Mouse (Mus musculus): ENCODE data around the gene Hikeshi. TPM values are rescaled to one million over a fixed set of nuclear protein-coding genes. Genes with fewer than 3 reads are reported as not detected.

Hikeshi gene
- total and polyA plus RNA-seq, 3 experiments = 61.9 to 79.3 (median 78.1) TPM

- intact Hi-C loops (cut with DNase I) = loop anchor here (2.0 kb wide), 1 partner anchor 39 kb away; the partner anchor contains the start of gene Hikeshi
- TF ChIP-seq POLR2A (IDR thresholded peaks at IDR 0.05; ENCODE audit: insufficient read depth, low read depth, low read length) (no peak), CTCF (IDR thresholded peaks at IDR 0.05) (no peak), EP300 (IDR thresholded peaks at IDR 0.05; ENCODE audit: insufficient read depth, low read depth, low read length) (no peak)
- Histone ChIP-seq H3K27ac (peak overlapping the region; percentile 98), H3K27me3 (ENCODE audit: control insufficient read depth, insufficient read depth, low read length) (no peaks in the 10 kb centered on the region), H3K4me3 (peak overlapping the region; percentile 62), H3K9ac (ENCODE audit: low read depth, low read length) (peak overlapping the region; percentile 89), H3K79me2 (replicated peaks; ENCODE audit: control insufficient read depth, insufficient read depth, low read length) (peaks cover 1% of the 10 kb centered on the region; the same call in 1 of the 2 replicates), H3K36me3 (ENCODE audit: control insufficient read depth, insufficient read depth, low read length) (peaks cover 18% of the 10 kb centered on the region), H3K4me1 (ENCODE audit: control insufficient read depth, insufficient read depth, low read length) (peaks cover 5% of the 10 kb centered on the region)
- DNase-seq = no peak
- WGBS = under 1% methylated on average over 31 of the region's 31 CpGs
Measured at GRCm38 (mm10) chr7:89980133-89980484, 39.1 kb upstream of the Hikeshi start.

DNA sequence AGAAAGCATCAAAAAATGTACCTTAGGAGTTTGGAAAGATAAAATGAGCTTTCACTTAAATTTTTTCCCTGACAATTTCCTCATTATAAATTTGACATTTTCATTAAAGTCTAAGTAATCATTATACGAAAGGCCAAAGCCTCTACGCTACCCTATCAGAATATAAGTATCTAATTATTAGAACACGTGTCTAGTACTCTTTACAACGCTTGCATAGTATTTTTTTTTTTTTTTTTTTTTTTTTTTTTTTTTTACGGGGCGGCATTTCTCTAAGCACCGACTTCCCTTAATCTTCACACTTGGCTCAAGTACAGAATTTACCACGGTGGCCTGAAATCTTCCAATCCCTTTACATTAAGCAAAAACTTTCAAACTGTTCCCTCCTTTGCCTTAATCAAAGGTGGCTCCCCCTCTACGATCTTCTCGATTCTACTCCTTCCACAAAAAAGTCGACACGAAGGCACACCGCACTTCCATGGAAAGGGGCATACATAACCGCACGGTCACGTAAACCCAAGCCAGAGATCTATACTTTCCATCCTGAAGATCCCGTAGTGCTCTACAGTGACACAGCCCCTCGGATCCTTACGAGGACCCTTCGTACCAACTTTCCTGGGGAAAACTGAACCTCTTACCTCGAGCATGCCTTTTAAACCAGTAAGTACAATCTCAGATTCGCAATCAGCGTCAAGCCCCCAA is 38.6 kb upstream of the Hikeshi start:
- intact Hi-C loops (cut with DNase I) = loop anchor here (2.0 kb wide), 1 partner anchor 39 kb away; the partner anchor contains the start of gene Hikeshi

GRCm38 (mm10) chr7:89976796-89977195 is 35.8 kb upstream of the Hikeshi start:
- WGBS = 92% methylated on average over 7 of the region's 7 CpGs
- Histone ChIP-seq H3K9ac (ENCODE audit: low read depth, low read length) (no peak overlapping the region), H3K36me3 (ENCODE audit: control insufficient read depth, insufficient read depth, low read length) (peaks cover 18% of the 10 kb centered on the region), H3K4me1 (ENCODE audit: control insufficient read depth, insufficient read depth, low read length) (peaks cover 5% of the 10 kb centered on the region), H3K27ac (no peak overlapping the region), H3K4me3 (no peak overlapping the region), H3K79me2 (replicated peaks; ENCODE audit: control insufficient read depth, insufficient read depth, low read length) (peaks cover 4% of the 10 kb centered on the region), H3K27me3 (ENCODE audit: control insufficient read depth, insufficient read depth, low read length) (no peaks in the 10 kb centered on the region)
- TF ChIP-seq EP300 (IDR thresholded peaks at IDR 0.05; ENCODE audit: insufficient read depth, low read depth, low read length) (no peak), POLR2A (IDR thresholded peaks at IDR 0.05; ENCODE audit: insufficient read depth, low read depth, low read length) (no peak), CTCF (IDR thresholded peaks at IDR 0.05) (no peak)
- DNase-seq = no peak
- intact Hi-C loops (cut with DNase I) = no loop called here

More for the DNA sequence above, 38.6 kb upstream of the Hikeshi start:
- Histone ChIP-seq H3K36me3 (ENCODE audit: control insufficient read depth, insufficient read depth, low read length) (peaks cover 18% of the 10 kb centered on the region), H3K27ac (peak overlapping the region; percentile 98), H3K4me1 (ENCODE audit: control insufficient read depth, insufficient read depth, low read length) (peaks cover 5% of the 10 kb centered on the region), H3K9ac (ENCODE audit: low read depth, low read length) (peak overlapping the region; percentile 89), H3K27me3 (ENCODE audit: control insufficient read depth, insufficient read depth, low read length) (no peaks in the 10 kb centered on the region), H3K4me3 (peak overlapping the region; percentile 62), H3K79me2 (replicated peaks; ENCODE audit: control insufficient read depth, insufficient read depth, low read length) (peaks cover 1% of the 10 kb centered on the region; the same call in 1 of the 2 replicates)
- no peak for DNase-seq
- 2% methylated on average over 23 of the region's 23 CpGs for WGBS
- TF ChIP-seq POLR2A (IDR thresholded peaks at IDR 0.05; ENCODE audit: insufficient read depth, low read depth, low read length) = no peak

GRCm38 (mm10) chr7:89975571-89975970 is 34.6 kb upstream of the Hikeshi start:
- intact Hi-C loops (cut with DNase I) = no loop called here
- Histone ChIP-seq H3K27ac (no peak overlapping the region), H3K79me2 (replicated peaks; ENCODE audit: control insufficient read depth, insufficient read depth, low read length) (peaks cover 4% of the 10 kb centered on the region), H3K9ac (ENCODE audit: low read depth, low read length) (no peak overlapping the region), H3K4me3 (no peak overlapping the region), H3K36me3 (ENCODE audit: control insufficient read depth, insufficient read depth, low read length) (peaks cover 18% of the 10 kb centered on the region), H3K27me3 (ENCODE audit: control insufficient read depth, insufficient read depth, low read length) (no peaks in the 10 kb centered on the region), H3K4me1 (ENCODE audit: control insufficient read depth, insufficient read depth, low read length) (peaks cover 4% of the 10 kb centered on the region; the same call in 1 of the 2 replicates)
- TF ChIP-seq CTCF (IDR thresholded peaks at IDR 0.05) (no peak), POLR2A (IDR thresholded peaks at IDR 0.05; ENCODE audit: insufficient read depth, low read depth, low read length) (no peak), EP300 (IDR thresholded peaks at IDR 0.05; ENCODE audit: insufficient read depth, low read depth, low read length) (no peak)
- DNase-seq = no peak
- 84% methylated on average over 1 of the region's 1 CpGs for WGBS

- intact Hi-C loops (cut with DNase I) = no loop called here
- Histone ChIP-seq H3K9ac (ENCODE audit: low read depth, low read length) (no peak overlapping the region), H3K27me3 (ENCODE audit: control insufficient read depth, insufficient read depth, low read length) (no peaks in the 10 kb centered on the region), H3K4me1 (ENCODE audit: control insufficient read depth, insufficient read depth, low read length) (no peaks in the 10 kb centered on the region), H3K36me3 (ENCODE audit: control insufficient read depth, insufficient read depth, low read length) (peaks cover 2% of the 10 kb centered on the region; the same call in 1 of the 2 replicates), H3K27ac (no peak overlapping the region), H3K4me3 (no peak overlapping the region), H3K79me2 (replicated peaks; ENCODE audit: control insufficient read depth, insufficient read depth, low read length) (no peaks in the 10 kb centered on the region; the same call in 1 of the 2 replicates)
- no peak for DNase-seq
- TF ChIP-seq POLR2A (IDR thresholded peaks at IDR 0.05; ENCODE audit: insufficient read depth, low read depth, low read length) (no peak), EP300 (IDR thresholded peaks at IDR 0.05; ENCODE audit: insufficient read depth, low read depth, low read length) (no peak), CTCF (IDR thresholded peaks at IDR 0.05) (no peak)
- WGBS = 82% methylated on average over 2 of the region's 2 CpGs
Measured at GRCm38 (mm10) chr7:89967235-89967634, 26.2 kb upstream of the Hikeshi start.

DNA sequence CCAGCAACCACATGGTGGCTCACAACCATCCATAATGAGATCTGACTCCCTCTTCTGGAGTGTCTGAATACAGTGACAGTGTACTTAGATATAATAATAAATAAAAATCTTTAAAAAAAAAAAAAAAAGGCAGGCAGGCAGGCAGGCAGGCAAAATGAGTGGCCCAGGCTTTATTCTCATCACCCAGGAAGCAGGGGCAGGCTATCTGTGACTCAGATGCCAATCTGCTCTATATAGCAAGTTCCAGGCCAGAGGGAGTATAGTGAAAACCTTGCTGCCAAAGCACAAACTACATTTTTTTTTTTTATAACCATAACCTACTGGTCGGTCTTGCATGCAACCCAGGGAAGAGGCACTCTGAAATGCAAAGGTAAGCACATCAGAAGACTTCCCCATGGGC is 25.8 kb upstream of the Hikeshi start:
- Histone ChIP-seq H3K4me3 (no peak overlapping the region), H3K9ac (ENCODE audit: low read depth, low read length) (no peak overlapping the region), H3K79me2 (replicated peaks; ENCODE audit: control insufficient read depth, insufficient read depth, low read length) (no peaks in the 10 kb centered on the region; the same call in 1 of the 2 replicates), H3K36me3 (ENCODE audit: control insufficient read depth, insufficient read depth, low read length) (peaks cover 2% of the 10 kb centered on the region; the same call in 1 of the 2 replicates), H3K4me1 (ENCODE audit: control insufficient read depth, insufficient read depth, low read length) (no peaks in the 10 kb centered on the region), H3K27ac (no peak overlapping the region), H3K27me3 (ENCODE audit: control insufficient read depth, insufficient read depth, low read length) (no peaks in the 10 kb centered on the region)
- TF ChIP-seq POLR2A (IDR thresholded peaks at IDR 0.05; ENCODE audit: insufficient read depth, low read depth, low read length) = no peak
- no peak for TF ChIP-seq EP300 (IDR thresholded peaks at IDR 0.05; ENCODE audit: insufficient read depth, low read depth, low read length)
- no peak for TF ChIP-seq CTCF (IDR thresholded peaks at IDR 0.05)
- no peak for DNase-seq
- 79% methylated on average over 1 of the region's 1 CpGs for WGBS
- intact Hi-C loops (cut with DNase I) = no loop called here

Measured in heart, adult 2 months (tissue).